Mouse (Mus musculus): ENCODE results near the gene Shbg. TPM values are rescaled to one million over a fixed set of nuclear protein-coding genes. Genes with fewer than 3 reads are reported as not detected.
"Not testable (repeated sequence)": the region's sequence is repeated elsewhere in the genome, so short reads cannot be mapped to it uniquely, and the experiment has no call there.

Gene Shbg
- polyA plus RNA-seq, 1 experiment from 2014 or later: 1.5 TPM

GRCm38 (mm10) chr11:69621571-69622268 is 4.0 kb upstream of the Shbg start, which contains the start of gene Sat2:
Gene Sat2 (plus strand): TSS chr11:69622024.
- peak within 1 kb of the TSS; percentile 74 for H3K27ac ChIP-seq (ENCODE audit: low read depth, low read length)
- H3K9ac ChIP-seq (ENCODE audit: low read depth, low read length): peak within 1 kb of the TSS; percentile 86
- 2% methylated on average over 20 of the region's 20 CpGs for WGBS (ENCODE audit: insufficient replicate concordance)
- no peak; the same call in 1 of the 2 replicates for ATAC-seq (replicated peaks; ENCODE audit: insufficient number of reproducible peaks, low FRiP score, low TSS enrichment)
- no peaks in the 10 kb centered on the region for H3K27me3 ChIP-seq (ENCODE audit: control insufficient read depth, insufficient read depth, low read length)
- H3K4me2 ChIP-seq: peak within 1 kb of the TSS; percentile 91
- H3K9me3 ChIP-seq (replicated peaks; ENCODE audit: control insufficient read depth, low read length): no peaks in the 10 kb centered on the region
- peaks cover 12% of the 10 kb centered on the region for H3K4me1 ChIP-seq (ENCODE audit: control insufficient read depth, insufficient read depth, low read length)
- H3K4me3 ChIP-seq (ENCODE audit: low read depth, low read length): peak within 1 kb of the TSS; percentile 66
- no peaks in the 10 kb centered on the region for H3K36me3 ChIP-seq (ENCODE audit: control insufficient read depth, insufficient read depth, low read length)

DNA sequence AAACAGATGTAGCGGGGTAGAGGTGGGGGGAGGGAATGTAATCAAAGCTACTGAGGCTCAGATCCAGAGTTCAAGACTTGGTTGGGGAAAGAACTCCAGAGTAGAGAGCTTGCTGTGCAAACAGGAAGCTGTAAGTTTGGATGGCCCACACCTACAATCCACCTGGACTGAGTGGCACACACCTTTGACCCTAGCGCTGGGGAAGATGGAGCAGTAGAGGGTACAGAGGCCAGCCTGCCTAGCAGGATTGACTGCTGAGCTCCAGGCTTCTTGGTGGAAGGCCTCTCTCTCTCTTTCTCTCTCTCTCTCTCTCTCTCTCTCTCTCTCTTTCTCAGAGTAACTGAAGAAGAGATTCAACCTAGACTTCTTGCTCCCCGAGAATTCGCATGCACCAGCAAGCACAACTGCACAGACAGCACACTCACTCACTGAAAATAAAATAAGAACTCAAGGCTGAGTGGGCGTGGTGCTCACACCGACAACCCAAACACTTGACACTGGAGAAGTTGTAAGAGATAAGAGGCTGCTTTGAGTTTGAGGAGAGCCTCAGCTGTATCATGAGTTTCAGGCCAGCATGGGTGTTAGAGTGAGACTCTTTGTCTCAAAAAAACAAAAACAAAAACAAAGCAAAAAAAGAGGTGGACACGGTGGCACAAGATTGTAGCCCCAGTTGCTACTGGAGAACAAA is 2.8 kb upstream of the Shbg start:
- no peak for ATAC-seq (replicated peaks; ENCODE audit: insufficient number of reproducible peaks, low FRiP score, low TSS enrichment)
- Histone ChIP-seq H3K27ac (ENCODE audit: low read depth, low read length) (no peak overlapping the region), H3K9ac (ENCODE audit: low read depth, low read length) (no peak overlapping the region), H3K9me3 (replicated peaks; ENCODE audit: control insufficient read depth, low read length) (no peaks in the 10 kb centered on the region), H3K4me3 (ENCODE audit: low read depth, low read length) (no peak overlapping the region), H3K27me3 (ENCODE audit: control insufficient read depth, insufficient read depth, low read length) (no peaks in the 10 kb centered on the region), H3K4me1 (ENCODE audit: control insufficient read depth, insufficient read depth, low read length) (peaks cover 12% of the 10 kb centered on the region), H3K4me2 (no peak overlapping the region; the same call in 1 of the 2 replicates), H3K36me3 (ENCODE audit: control insufficient read depth, insufficient read depth, low read length) (no peaks in the 10 kb centered on the region)
- 62% methylated on average over 7 of the region's 7 CpGs for WGBS (ENCODE audit: insufficient replicate concordance)

GRCm38 (mm10) chr11:69616781-69617180 is 924 bp downstream of the Shbg start:
- no peak for ATAC-seq (replicated peaks; ENCODE audit: insufficient number of reproducible peaks, low FRiP score, low TSS enrichment)
- Histone ChIP-seq H3K4me3 (ENCODE audit: low read depth, low read length) (no peak overlapping the region), H3K9me3 (replicated peaks; ENCODE audit: control insufficient read depth, low read length) (no peaks in the 10 kb centered on the region), H3K27me3 (ENCODE audit: control insufficient read depth, insufficient read depth, low read length) (no peaks in the 10 kb centered on the region), H3K4me1 (ENCODE audit: control insufficient read depth, insufficient read depth, low read length) (peaks cover 12% of the 10 kb centered on the region), H3K9ac (ENCODE audit: low read depth, low read length) (no peak overlapping the region), H3K27ac (ENCODE audit: low read depth, low read length) (no peak overlapping the region), H3K4me2 (no peak overlapping the region; the same call in 1 of the 2 replicates), H3K36me3 (ENCODE audit: control insufficient read depth, insufficient read depth, low read length) (no peaks in the 10 kb centered on the region)
- WGBS (ENCODE audit: insufficient replicate concordance): 40% methylated on average over 10 of the region's 10 CpGs

DNA sequence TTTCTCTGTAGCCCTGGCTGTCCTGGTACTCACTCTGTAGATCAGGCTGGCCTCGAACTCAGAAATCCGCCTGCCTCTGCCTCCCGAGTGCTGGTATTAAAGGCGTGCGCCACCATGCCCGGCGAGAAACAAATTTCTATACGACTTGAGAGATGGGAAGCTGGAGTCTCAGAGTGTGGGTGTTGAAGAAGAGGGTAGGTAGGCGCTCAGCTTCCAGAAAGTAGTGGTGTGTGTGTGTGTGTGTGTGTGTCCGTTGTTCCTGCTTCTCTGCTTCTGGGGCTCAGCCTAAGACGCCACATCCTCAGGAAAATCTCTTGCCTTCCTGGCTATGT is 3.5 kb downstream of the Shbg start:
- WGBS (ENCODE audit: insufficient replicate concordance): 56% methylated on average over 11 of the region's 11 CpGs
- peak overlapping the region; percentile 57 for H3K4me2 ChIP-seq
- not testable (repeated sequence) for H3K9ac ChIP-seq (ENCODE audit: low read depth, low read length); H3K27me3 ChIP-seq (ENCODE audit: control insufficient read depth, insufficient read depth, low read length); H3K36me3 ChIP-seq (ENCODE audit: control insufficient read depth, insufficient read depth, low read length); H3K9me3 ChIP-seq (replicated peaks; ENCODE audit: control insufficient read depth, low read length); ATAC-seq (replicated peaks; ENCODE audit: insufficient number of reproducible peaks, low FRiP score, low TSS enrichment); H3K4me3 ChIP-seq (ENCODE audit: low read depth, low read length); H3K4me1 ChIP-seq (ENCODE audit: control insufficient read depth, insufficient read depth, low read length); H3K27ac ChIP-seq (ENCODE audit: low read depth, low read length)

DNA sequence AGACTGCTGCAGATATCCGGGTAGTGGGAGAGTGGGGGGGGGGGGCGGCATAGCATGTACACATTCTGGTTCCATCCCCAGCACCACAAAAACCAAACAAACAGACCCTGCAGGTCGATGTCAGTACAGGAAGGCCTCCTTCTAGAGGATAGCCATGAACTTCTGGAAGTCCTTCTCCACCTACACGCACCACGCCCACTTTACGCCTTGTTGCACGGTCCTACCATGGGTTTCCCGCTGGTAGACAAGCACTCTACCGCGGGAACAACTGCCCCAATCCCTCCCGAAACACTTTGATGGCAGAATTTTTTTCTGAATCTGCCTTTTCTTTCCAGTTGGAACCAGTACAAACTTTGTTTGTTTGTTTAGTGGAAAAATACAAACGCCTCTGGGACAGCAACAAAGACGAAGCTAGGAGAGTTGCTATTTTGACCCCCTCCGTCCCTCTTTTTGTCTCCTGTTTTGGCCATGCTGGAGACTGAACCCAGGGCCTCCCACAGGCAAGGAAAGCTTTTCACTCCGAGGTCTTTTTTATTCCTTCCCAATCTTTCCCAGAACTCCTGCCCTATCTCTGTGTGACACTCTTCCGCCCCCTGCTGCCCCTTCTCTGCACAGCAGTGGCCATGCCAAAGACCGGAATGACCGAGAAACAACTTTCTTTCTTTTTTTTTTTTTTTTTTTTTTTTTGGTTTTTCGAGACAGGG is 4.0 kb downstream of the Shbg start:
- H3K4me1 ChIP-seq (ENCODE audit: control insufficient read depth, insufficient read depth, low read length): peaks cover 8% of the 10 kb centered on the region; the same call in 1 of the 2 replicates
- H3K27me3 ChIP-seq (ENCODE audit: control insufficient read depth, insufficient read depth, low read length): no peaks in the 10 kb centered on the region
- 7% methylated on average over 19 of the region's 19 CpGs for WGBS (ENCODE audit: insufficient replicate concordance)
- H3K27ac ChIP-seq (ENCODE audit: low read depth, low read length): no peak overlapping the region
- H3K4me3 ChIP-seq (ENCODE audit: low read depth, low read length): peak overlapping the region; percentile 23; the same call in 1 of the 2 replicates
- H3K9ac ChIP-seq (ENCODE audit: low read depth, low read length): peak overlapping the region; percentile 69
- peak overlapping the region; percentile 57 for H3K4me2 ChIP-seq
- H3K36me3 ChIP-seq (ENCODE audit: control insufficient read depth, insufficient read depth, low read length): no peaks in the 10 kb centered on the region
- no peak for ATAC-seq (replicated peaks; ENCODE audit: insufficient number of reproducible peaks, low FRiP score, low TSS enrichment)
- no peaks in the 10 kb centered on the region for H3K9me3 ChIP-seq (replicated peaks; ENCODE audit: control insufficient read depth, low read length)

GRCm38 (mm10) chr11:69610899-69611298 is 6.8 kb downstream of the Shbg start:
- no peak overlapping the region; the same call in 1 of the 2 replicates for H3K4me2 ChIP-seq
- H3K9me3 ChIP-seq (replicated peaks; ENCODE audit: control insufficient read depth, low read length): no peaks in the 10 kb centered on the region
- no peaks in the 10 kb centered on the region for H3K36me3 ChIP-seq (ENCODE audit: control insufficient read depth, insufficient read depth, low read length)
- H3K4me1 ChIP-seq (ENCODE audit: control insufficient read depth, insufficient read depth, low read length): peaks cover 6% of the 10 kb centered on the region; the same call in 1 of the 2 replicates
- no peak overlapping the region for H3K27ac ChIP-seq (ENCODE audit: low read depth, low read length)
- H3K9ac ChIP-seq (ENCODE audit: low read depth, low read length): 0 out of 2 replicates have a peak overlapping the region, but pooled peaks have one; percentile 16
- no peak for ATAC-seq (replicated peaks; ENCODE audit: insufficient number of reproducible peaks, low FRiP score, low TSS enrichment)
- 48% methylated on average over 4 of the region's 4 CpGs for WGBS (ENCODE audit: insufficient replicate concordance)
- no peaks in the 10 kb centered on the region for H3K27me3 ChIP-seq (ENCODE audit: control insufficient read depth, insufficient read depth, low read length)
- no peak overlapping the region for H3K4me3 ChIP-seq (ENCODE audit: low read depth, low read length)

DNA sequence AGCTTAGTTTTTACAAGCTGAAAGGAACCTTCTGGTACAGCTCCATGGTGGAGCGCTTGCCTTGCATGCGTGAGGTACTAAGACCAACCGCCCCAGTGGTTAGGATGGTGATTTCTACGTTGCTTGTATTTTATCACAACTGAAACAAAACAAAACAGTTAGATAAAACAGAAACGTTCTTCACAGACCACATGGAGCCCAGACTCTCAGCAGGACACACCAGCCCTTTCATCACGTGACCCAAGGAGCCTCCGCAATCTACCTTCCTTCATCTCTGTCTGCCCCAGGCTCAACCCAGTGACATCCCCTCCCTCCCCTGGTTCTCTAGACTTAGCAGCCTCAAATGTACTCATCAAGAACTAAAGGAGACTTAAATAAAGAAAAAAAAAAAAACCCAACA is 8.3 kb downstream of the Shbg start:
- WGBS (ENCODE audit: insufficient replicate concordance): 40% methylated on average over 7 of the region's 7 CpGs
- Histone ChIP-seq H3K4me3 (ENCODE audit: low read depth, low read length) (no peak overlapping the region), H3K4me1 (ENCODE audit: control insufficient read depth, insufficient read depth, low read length) (peaks cover 8% of the 10 kb centered on the region; the same call in 1 of the 2 replicates), H3K9me3 (replicated peaks; ENCODE audit: control insufficient read depth, low read length) (no peaks in the 10 kb centered on the region), H3K27ac (ENCODE audit: low read depth, low read length) (no peak overlapping the region; the same call in 1 of the 2 replicates), H3K36me3 (ENCODE audit: control insufficient read depth, insufficient read depth, low read length) (no peaks in the 10 kb centered on the region), H3K27me3 (ENCODE audit: control insufficient read depth, insufficient read depth, low read length) (no peaks in the 10 kb centered on the region), H3K4me2 (no peak overlapping the region), H3K9ac (ENCODE audit: low read depth, low read length) (no peak overlapping the region)
- ATAC-seq (replicated peaks; ENCODE audit: insufficient number of reproducible peaks, low FRiP score, low TSS enrichment): no peak

DNA sequence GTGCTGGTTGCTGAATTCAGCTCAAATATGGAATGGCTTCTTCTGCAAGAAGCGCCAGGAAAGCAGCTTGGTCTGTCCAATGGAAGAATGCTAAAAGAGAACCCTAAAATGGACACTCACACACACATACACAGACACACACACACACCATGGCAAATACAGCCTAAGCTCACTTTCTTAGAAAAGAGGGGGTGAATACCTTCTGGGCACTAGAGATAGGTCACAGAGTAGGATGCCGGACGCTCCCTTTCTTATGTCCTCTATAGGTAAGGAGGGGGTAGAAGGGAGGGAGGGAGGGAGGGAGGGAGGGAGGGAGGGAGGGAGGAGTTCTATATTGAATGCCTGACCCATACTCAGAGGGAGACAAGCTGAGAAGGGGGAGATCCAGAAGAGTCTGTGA is 9.2 kb downstream of the Shbg start:
- Histone ChIP-seq H3K27ac (ENCODE audit: low read depth, low read length) (no peak overlapping the region; the same call in 1 of the 2 replicates), H3K9me3 (replicated peaks; ENCODE audit: control insufficient read depth, low read length) (no peaks in the 10 kb centered on the region), H3K36me3 (ENCODE audit: control insufficient read depth, insufficient read depth, low read length) (no peaks in the 10 kb centered on the region), H3K4me2 (no peak overlapping the region), H3K27me3 (ENCODE audit: control insufficient read depth, insufficient read depth, low read length) (no peaks in the 10 kb centered on the region), H3K4me3 (ENCODE audit: low read depth, low read length) (no peak overlapping the region), H3K9ac (ENCODE audit: low read depth, low read length) (no peak overlapping the region), H3K4me1 (ENCODE audit: control insufficient read depth, insufficient read depth, low read length) (peaks cover 10% of the 10 kb centered on the region; the same call in 1 of the 2 replicates)
- WGBS (ENCODE audit: insufficient replicate concordance): 76% methylated on average over 3 of the region's 3 CpGs
- ATAC-seq (replicated peaks; ENCODE audit: insufficient number of reproducible peaks, low FRiP score, low TSS enrichment): no peak
